Mouse (Mus musculus): ENCODE measurements around the gene Il5.

GRCm38 (mm10) chr11:53757612-53758011 is 37.0 kb downstream of the Il5 start:
- TF ChIP-seq CTCF (IDR thresholded peaks at IDR 0.05; ENCODE audit: insufficient read depth, low read length) (no peak), POLR2A (IDR thresholded peaks at IDR 0.05; ENCODE audit: borderline replicate concordance, extremely low read depth, low read depth, low read length) (no peak)
